Mouse (Mus musculus) lung, adult 2 months (tissue): ENCODE measurements around the gene Osm.

Experiments
- CTCF ChIP-seq: fragments of 200-500 bp; IDR thresholded peaks from 2 replicates; pipeline ENCODE4 v1.5.1; 2011; ENCODE audit warnings: mild to moderate bottlenecking, low read length, control low read depth; ENCODE audit not compliant: insufficient read depth
- POLR2A ChIP-seq: fragments of 200-500 bp; IDR thresholded peaks from 2 replicates; pipeline ENCODE4 v1.6.1; 2011; ENCODE audit warnings: low read depth, mild to moderate bottlenecking, control low read depth, low read length, borderline replicate concordance; ENCODE audit errors: extremely low read depth

GRCm38 (mm10) chr11:4215061-4215460 is 21.2 kb upstream of the Osm start:
- no peak for TF ChIP-seq CTCF
- TF ChIP-seq POLR2A = no peak
